22 mouse cellular contexts compared by ENCODE assay signal in genomic region chr6:17568702-17569352, GRCm38 (mm10).
A peak's percentile ranks its signal among the peaks of the same experiment; 100 is the strongest.
DNase-seq lines count a peak whose midpoint lies in the region; ATAC-seq and TF ChIP-seq lines count a peak whose summit lies in the region.
"Had no signal": no experiment of that assay in that cellular context is flagged by ENCODE, and none has a peak within 500 bp of the region (broad histone marks: within the 10 kb centered on the region; RNA-seq: fewer than 3 reads in every experiment).

No protein-coding gene starts in this region.

- 91% methylated on average over 11 of the region's 11 CpGs for WGBS in midbrain, embryonic 11.5 days
- WGBS in midbrain, embryonic 15.5 days, result 90% methylated on average over 11 of the region's 11 CpGs
- WGBS in liver, embryonic 12.5 days (ENCODE audit: insufficient replicate concordance), result 75% methylated on average over 11 of the region's 11 CpGs
- 98% methylated on average over 11 of the region's 11 CpGs for WGBS in thymus, adult 2 months

- H3K27ac ChIP-seq in midbrain, embryonic 11.5 days (ENCODE audit: low read depth, low read length), result no peak overlapping the region
- no peak overlapping the region for H3K27ac ChIP-seq in midbrain, embryonic 15.5 days
- H3K27ac ChIP-seq in liver, embryonic 12.5 days, result peak overlapping the region; percentile 50; the same call in 1 of the 2 replicates
- H3K27ac ChIP-seq in thymus, adult 2 months (ENCODE audit: control insufficient read depth, insufficient read depth, low read length), result no peak overlapping the region
- H3K27ac ChIP-seq: heart, adult 2 months; heart, embryonic 15.5 days; layer of hippocampus, adult 2 months; macrophage; midbrain, embryonic 10.5 days; neural tube, embryonic 12.5 days had no signal

- no peak for TF ChIP-seq CTCF in thymus, adult 2 months (IDR thresholded peaks at IDR 0.05; ENCODE audit: borderline replicate concordance, control insufficient read depth, extremely low read depth, insufficient read depth, low read length, poor library complexity)

- peak; percentile 76 for DNase-seq in kidney, adult 11 months
- no peak for DNase-seq in kidney, postnatal 4 days
- peak; percentile 54 for DNase-seq in midbrain, embryonic 11.5 days (ENCODE audit: low spot score, missing footprints)
- peak; percentile 53 for DNase-seq in yolk sac, embryonic 10.5 days (ENCODE audit: low spot score)
- no peak for DNase-seq in thymus, adult 2 months
- DNase-seq in embryo, embryonic 9.5 days (ENCODE audit: extremely low spot score), result no peak
- DNase-seq: adrenal gland, postnatal 14 days; cerebellum, adult 9-11 months; gastrocnemius, postnatal 25 days; heart, adult 2 months; heart, postnatal 4 days; spleen, adult 18-20 months had no signal

- H3K36me3 ChIP-seq in midbrain, embryonic 11.5 days (ENCODE audit: control insufficient read depth, insufficient read depth, low read length), result no peaks in the 10 kb centered on the region
- H3K36me3 ChIP-seq in midbrain, embryonic 15.5 days (replicated peaks), result no peaks in the 10 kb centered on the region
- no peaks in the 10 kb centered on the region for H3K36me3 ChIP-seq in liver, embryonic 12.5 days
- H3K36me3 ChIP-seq in thymus, adult 2 months (ENCODE audit: control insufficient read depth, insufficient read depth, low read length), result no peaks in the 10 kb centered on the region
- H3K36me3 ChIP-seq: heart, embryonic 15.5 days; midbrain, embryonic 10.5 days; neural tube, embryonic 12.5 days had no signal

- H3K9ac ChIP-seq in midbrain, embryonic 11.5 days (ENCODE audit: low read length), result no peak overlapping the region
- no peak overlapping the region for H3K9ac ChIP-seq in midbrain, embryonic 15.5 days
- H3K9ac ChIP-seq in liver, embryonic 12.5 days, result no peak overlapping the region
- H3K9ac ChIP-seq: heart, embryonic 15.5 days; neural tube, embryonic 12.5 days had no signal

- TF ChIP-seq POLR2A in thymus, adult 2 months (IDR thresholded peaks at IDR 0.05; ENCODE audit: control insufficient read depth, extremely low read depth, insufficient read depth, low read length, poor library complexity), result no peak

- no peaks in the 10 kb centered on the region for H3K27me3 ChIP-seq in midbrain, embryonic 11.5 days (ENCODE audit: control insufficient read depth, insufficient read depth, low read length)
- H3K27me3 ChIP-seq in midbrain, embryonic 15.5 days (replicated peaks), result no peaks in the 10 kb centered on the region
- H3K27me3 ChIP-seq in liver, embryonic 12.5 days (replicated peaks), result no peaks in the 10 kb centered on the region
- no peaks in the 10 kb centered on the region for H3K27me3 ChIP-seq in thymus, adult 2 months (ENCODE audit: control insufficient read depth, insufficient read depth, low read length)
- H3K27me3 ChIP-seq: heart, embryonic 15.5 days; neural tube, embryonic 12.5 days; Patski had no signal

- no peak overlapping the region for H3K4me2 ChIP-seq in midbrain, embryonic 11.5 days
- H3K4me2 ChIP-seq in midbrain, embryonic 15.5 days, result no peak overlapping the region
- H3K4me2 ChIP-seq in liver, embryonic 12.5 days, result no peak overlapping the region
- H3K4me2 ChIP-seq: heart, embryonic 15.5 days; neural tube, embryonic 12.5 days had no signal

- ATAC-seq in midbrain, embryonic 11.5 days (ENCODE audit: low FRiP score), result no peak
- no peak for ATAC-seq in midbrain, embryonic 15.5 days (replicated peaks)
- ATAC-seq in liver, embryonic 12.5 days, result peak; percentile 68
- ATAC-seq: activated CD4-positive, CD25-positive, alpha-beta regulatory T cell, adult 4 months; forebrain, embryonic 16.5 days; Patski had no signal

- no peak overlapping the region for H3K4me3 ChIP-seq in midbrain, embryonic 11.5 days (ENCODE audit: low read depth, low read length)
- H3K4me3 ChIP-seq in midbrain, embryonic 15.5 days, result no peak overlapping the region
- no peak overlapping the region for H3K4me3 ChIP-seq in liver, embryonic 12.5 days
- no peak overlapping the region for H3K4me3 ChIP-seq in thymus, adult 2 months (ENCODE audit: control insufficient read depth, insufficient read depth, low read length)
- H3K4me3 ChIP-seq: heart, adult 2 months; heart, embryonic 15.5 days; layer of hippocampus, adult 2 months; midbrain, embryonic 10.5 days; neural tube, embryonic 12.5 days had no signal

- no peaks in the 10 kb centered on the region for H3K4me1 ChIP-seq in midbrain, embryonic 11.5 days (ENCODE audit: control insufficient read depth, insufficient read depth, low read length)
- H3K4me1 ChIP-seq in midbrain, embryonic 15.5 days, result no peaks in the 10 kb centered on the region
- no peaks in the 10 kb centered on the region for H3K4me1 ChIP-seq in liver, embryonic 12.5 days
- no peaks in the 10 kb centered on the region for H3K4me1 ChIP-seq in thymus, adult 2 months (replicated peaks; ENCODE audit: control insufficient read depth, insufficient read depth, low read length)
- H3K4me1 ChIP-seq: heart, embryonic 15.5 days; midbrain, embryonic 10.5 days; neural tube, embryonic 12.5 days had no signal

- H3K9me3 ChIP-seq in midbrain, embryonic 11.5 days (ENCODE audit: control insufficient read depth, low read length), result no peaks in the 10 kb centered on the region
- no peaks in the 10 kb centered on the region for H3K9me3 ChIP-seq in midbrain, embryonic 15.5 days
- no peaks in the 10 kb centered on the region for H3K9me3 ChIP-seq in liver, embryonic 12.5 days (replicated peaks)
- H3K9me3 ChIP-seq: heart, embryonic 15.5 days; midbrain, embryonic 10.5 days; neural tube, embryonic 12.5 days had no signal

Comparison
In these comparisons a context has a peak if more than half of its experiments do, and no peak if none do; other contexts are left out.
1. DNase-seq: peak in kidney, adult 11 months (single experiment), midbrain, embryonic 11.5 days (single experiment) and yolk sac, embryonic 10.5 days (single experiment); none in kidney, postnatal 4 days (0 of 2), thymus, adult 2 months (single experiment) and embryo, embryonic 9.5 days (single experiment).